ENCODE assay signal across 1 mouse cellular context in genomic region chr3:138240942-138241341, GRCm38 (mm10).
TF ChIP-seq lines count a peak whose summit lies in the region.

No protein-coding gene starts in this region.

TF ChIP-seq in MEL, 35 proteins besides CTCF, POLR2A, EP300 and RAD21:
- TF ChIP-seq ZNF384 (IDR thresholded peaks at IDR 0.05; ENCODE audit: low read depth, low read length) (peak; percentile 85; the same call in 1 of the 2 replicates), SIN3A (IDR thresholded peaks at IDR 0.05; ENCODE audit: low read length) (no peak)
